Mouse (Mus musculus): ENCODE data around the gene Kng2.
"Not testable (repeated sequence)": the region's sequence is repeated elsewhere in the genome, so short reads cannot be mapped to it uniquely, and the experiment has no call there.

The Kng2 gene

GRCm38 (mm10) chr16:22955397-22956084 lies 73.7 kb downstream of the Kng2 start:
- no peak for DNase-seq

GRCm38 (mm10) chr16:22953069-22953468 lies 76.2 kb downstream of the Kng2 start:
- peak; percentile 59 for DNase-seq

GRCm38 (mm10) chr16:22950840-22951395 lies 78.4 kb downstream of the Kng2 start, which contains the start of gene Hrg:
Gene Hrg, plus strand, starts transcription at chr16:22951072.
- peak; percentile 42 for DNase-seq

- no peak for DNase-seq
Measured at GRCm38 (mm10) chr16:22947371-22947770, 81.9 kb downstream of the Kng2 start.

GRCm38 (mm10) chr16:22941825-22942476 lies 87.3 kb downstream of the Kng2 start:
- DNase-seq = not testable (repeated sequence)

GRCm38 (mm10) chr16:22939120-22939695 lies 90.1 kb downstream of the Kng2 start:
- no peak for DNase-seq

GRCm38 (mm10) chr16:22938541-22938940 lies 90.7 kb downstream of the Kng2 start:
- DNase-seq = no peak

GRCm38 (mm10) chr16:22937631-22938030 lies 91.7 kb downstream of the Kng2 start:
- DNase-seq = peak; percentile 36

Measured in kidney, adult 9 months (tissue).